Mouse (Mus musculus): ENCODE data around the gene Atl1. TPM values are rescaled to one million over a fixed set of nuclear protein-coding genes. Genes with fewer than 3 reads are reported as not detected.

Gene Atl1
- polyA plus RNA-seq, 1 experiment from 2014 or later = 8.0 TPM

Other genes starting within 250 kb of the Atl1 start
- gene Sos2, start 210.8 kb upstream of the Atl1 start, polyA plus RNA-seq (2016; fragmentation: Nextera tagmentation; extraction: Ambion mirVana) = 8.3 and 8.4 TPM in 2 replicates
- gene L2hgdh, start 167.7 kb upstream of the Atl1 start, polyA plus RNA-seq (2016; fragmentation: Nextera tagmentation; extraction: Ambion mirVana) = 19.5 and 20.8 TPM in 2 replicates
- 31.1 and 31.2 TPM in 2 replicates for gene Atp5s, start 167.7 kb upstream of the Atl1 start, polyA plus RNA-seq (2016; fragmentation: Nextera tagmentation; extraction: Ambion mirVana)
- 5.0 TPM in 2 replicates for gene Cdkl1, start 101.3 kb upstream of the Atl1 start, polyA plus RNA-seq (2016; fragmentation: Nextera tagmentation; extraction: Ambion mirVana)
- gene Map4k5, start 586 bp downstream of the Atl1 start, polyA plus RNA-seq (2016; fragmentation: Nextera tagmentation; extraction: Ambion mirVana) = 43.4 and 44.8 TPM in 2 replicates
- 7.6 and 8.0 TPM in 2 replicates for gene Sav1, start 94.4 kb downstream of the Atl1 start, polyA plus RNA-seq (2016; fragmentation: Nextera tagmentation; extraction: Ambion mirVana)
- 10.4 and 11.4 TPM in 2 replicates for gene Nin, start 221.1 kb downstream of the Atl1 start, polyA plus RNA-seq (2016; fragmentation: Nextera tagmentation; extraction: Ambion mirVana)

Data from heart, embryonic 12.5 days (tissue).